Mouse (Mus musculus): ENCODE data around the gene Eif4h. TPM values are rescaled to one million over a fixed set of nuclear protein-coding genes. Genes with fewer than 3 reads are reported as not detected.

The Eif4h gene
- polyA plus RNA-seq, 1 experiment, result 309 TPM

GRCm38 (mm10) chr5:134644643-134645118, 5.4 kb upstream of the Eif4h start:
- Histone ChIP-seq H3K27ac (ENCODE audit: insufficient read depth, low read length) (no peak overlapping the region), H3K36me3 (ENCODE audit: control insufficient read depth, insufficient read depth, low read length, poor library complexity, severe bottlenecking) (no peaks in the 10 kb centered on the region), H3K9ac (ENCODE audit: low read depth, poor library complexity, severe bottlenecking) (no peak overlapping the region), H3K9me3 (replicated peaks; ENCODE audit: control insufficient read depth, insufficient read depth, low read length, poor library complexity, severe bottlenecking) (no peaks in the 10 kb centered on the region), H3K4me3 (ENCODE audit: low read depth, low read length) (no peak overlapping the region), H3K27me3 (ENCODE audit: control insufficient read depth, insufficient read depth, low read length, poor library complexity, severe bottlenecking) (no peaks in the 10 kb centered on the region), H3K4me1 (ENCODE audit: control insufficient read depth, insufficient read depth, low read length) (no peaks in the 10 kb centered on the region)
- TF ChIP-seq CTCF (IDR thresholded peaks at IDR 0.05; ENCODE audit: low read depth, low read length) (no peak), EP300 (IDR thresholded peaks at IDR 0.05; ENCODE audit: insufficient read depth, low read depth, low read length) (no peak), POLR2A (IDR thresholded peaks at IDR 0.05; ENCODE audit: insufficient read depth, low read length) (no peak)

- Histone ChIP-seq H3K36me3 (ENCODE audit: control insufficient read depth, insufficient read depth, low read length, poor library complexity, severe bottlenecking) (no peaks in the 10 kb centered on the region), H3K9me3 (replicated peaks; ENCODE audit: control insufficient read depth, insufficient read depth, low read length, poor library complexity, severe bottlenecking) (no peaks in the 10 kb centered on the region), H3K27ac (ENCODE audit: insufficient read depth, low read length) (no peak overlapping the region), H3K4me1 (ENCODE audit: control insufficient read depth, insufficient read depth, low read length) (no peaks in the 10 kb centered on the region), H3K4me3 (ENCODE audit: low read depth, low read length) (no peak overlapping the region), H3K9ac (ENCODE audit: low read depth, poor library complexity, severe bottlenecking) (no peak overlapping the region), H3K27me3 (ENCODE audit: control insufficient read depth, insufficient read depth, low read length, poor library complexity, severe bottlenecking) (no peaks in the 10 kb centered on the region)
- TF ChIP-seq CTCF (IDR thresholded peaks at IDR 0.05; ENCODE audit: low read depth, low read length), result peak; percentile 12
- no peak for TF ChIP-seq EP300 (IDR thresholded peaks at IDR 0.05; ENCODE audit: insufficient read depth, low read depth, low read length)
Measured at GRCm38 (mm10) chr5:134644121-134644520, 4.8 kb upstream of the Eif4h start.

GRCm38 (mm10) chr5:134640371-134640770, 1.1 kb upstream of the Eif4h start:
- Histone ChIP-seq H3K9ac (ENCODE audit: low read depth, poor library complexity, severe bottlenecking) (peak overlapping the region; percentile 84), H3K27me3 (ENCODE audit: control insufficient read depth, insufficient read depth, low read length, poor library complexity, severe bottlenecking) (no peaks in the 10 kb centered on the region), H3K27ac (ENCODE audit: insufficient read depth, low read length) (0 out of 2 replicates have a peak overlapping the region, but pooled peaks have one; percentile 42), H3K9me3 (replicated peaks; ENCODE audit: control insufficient read depth, insufficient read depth, low read length, poor library complexity, severe bottlenecking) (no peaks in the 10 kb centered on the region), H3K4me3 (ENCODE audit: low read depth, low read length) (no peak overlapping the region), H3K4me1 (ENCODE audit: control insufficient read depth, insufficient read depth, low read length) (peaks cover 2% of the 10 kb centered on the region), H3K36me3 (ENCODE audit: control insufficient read depth, insufficient read depth, low read length, poor library complexity, severe bottlenecking) (peaks cover 10% of the 10 kb centered on the region)
- no peak for TF ChIP-seq POLR2A (IDR thresholded peaks at IDR 0.05; ENCODE audit: insufficient read depth, low read length)
- TF ChIP-seq EP300 (IDR thresholded peaks at IDR 0.05; ENCODE audit: insufficient read depth, low read depth, low read length), result no peak
- TF ChIP-seq CTCF (IDR thresholded peaks at IDR 0.05; ENCODE audit: low read depth, low read length), result no peak

GRCm38 (mm10) chr5:134638461-134639268, 625 bp downstream of the Eif4h start:
- Histone ChIP-seq H3K9ac (ENCODE audit: low read depth, poor library complexity, severe bottlenecking) (peak overlapping the region; percentile 84), H3K27me3 (ENCODE audit: control insufficient read depth, insufficient read depth, low read length, poor library complexity, severe bottlenecking) (no peaks in the 10 kb centered on the region), H3K4me3 (ENCODE audit: low read depth, low read length) (peak overlapping the region; percentile 99), H3K9me3 (replicated peaks; ENCODE audit: control insufficient read depth, insufficient read depth, low read length, poor library complexity, severe bottlenecking) (no peaks in the 10 kb centered on the region), H3K27ac (ENCODE audit: insufficient read depth, low read length) (peak overlapping the region; percentile 15), H3K4me1 (ENCODE audit: control insufficient read depth, insufficient read depth, low read length) (peaks cover 2% of the 10 kb centered on the region), H3K36me3 (ENCODE audit: control insufficient read depth, insufficient read depth, low read length, poor library complexity, severe bottlenecking) (peaks cover 20% of the 10 kb centered on the region)
- no peak for TF ChIP-seq POLR2A (IDR thresholded peaks at IDR 0.05; ENCODE audit: insufficient read depth, low read length)
- no peak for TF ChIP-seq EP300 (IDR thresholded peaks at IDR 0.05; ENCODE audit: insufficient read depth, low read depth, low read length)
- no peak for TF ChIP-seq CTCF (IDR thresholded peaks at IDR 0.05; ENCODE audit: low read depth, low read length)

GRCm38 (mm10) chr5:134637820-134638367, 1.4 kb downstream of the Eif4h start:
- H3K9me3 ChIP-seq (replicated peaks; ENCODE audit: control insufficient read depth, insufficient read depth, low read length, poor library complexity, severe bottlenecking), result no peaks in the 10 kb centered on the region
- TF ChIP-seq POLR2A (IDR thresholded peaks at IDR 0.05; ENCODE audit: insufficient read depth, low read length), result no peak
- no peak for TF ChIP-seq CTCF (IDR thresholded peaks at IDR 0.05; ENCODE audit: low read depth, low read length)
- no peak for TF ChIP-seq EP300 (IDR thresholded peaks at IDR 0.05; ENCODE audit: insufficient read depth, low read depth, low read length)
- H3K4me3 ChIP-seq (ENCODE audit: low read depth, low read length), result peak overlapping the region; percentile 99
- H3K36me3 ChIP-seq (ENCODE audit: control insufficient read depth, insufficient read depth, low read length, poor library complexity, severe bottlenecking), result peaks cover 23% of the 10 kb centered on the region
- peak overlapping the region; percentile 84 for H3K9ac ChIP-seq (ENCODE audit: low read depth, poor library complexity, severe bottlenecking)
- no peaks in the 10 kb centered on the region for H3K27me3 ChIP-seq (ENCODE audit: control insufficient read depth, insufficient read depth, low read length, poor library complexity, severe bottlenecking)
- H3K4me1 ChIP-seq (ENCODE audit: control insufficient read depth, insufficient read depth, low read length), result peaks cover 2% of the 10 kb centered on the region
- H3K27ac ChIP-seq (ENCODE audit: insufficient read depth, low read length), result no peak overlapping the region; the same call in 1 of the 2 replicates

- Histone ChIP-seq H3K36me3 (ENCODE audit: control insufficient read depth, insufficient read depth, low read length, poor library complexity, severe bottlenecking) (peaks cover 41% of the 10 kb centered on the region), H3K9me3 (replicated peaks; ENCODE audit: control insufficient read depth, insufficient read depth, low read length, poor library complexity, severe bottlenecking) (no peaks in the 10 kb centered on the region)
- no peak for TF ChIP-seq EP300 (IDR thresholded peaks at IDR 0.05; ENCODE audit: insufficient read depth, low read depth, low read length)
- TF ChIP-seq POLR2A (IDR thresholded peaks at IDR 0.05; ENCODE audit: insufficient read depth, low read length), result no peak
- TF ChIP-seq CTCF (IDR thresholded peaks at IDR 0.05; ENCODE audit: low read depth, low read length), result no peak
Measured at GRCm38 (mm10) chr5:134632841-134633240, 6.4 kb downstream of the Eif4h start.

More at GRCm38 (mm10) chr5:134632841-134633240, 6.4 kb downstream of the Eif4h start:
- H3K9ac ChIP-seq (ENCODE audit: low read depth, poor library complexity, severe bottlenecking), result no peak overlapping the region
- no peak overlapping the region for H3K4me3 ChIP-seq (ENCODE audit: low read depth, low read length)
- H3K27me3 ChIP-seq (ENCODE audit: control insufficient read depth, insufficient read depth, low read length, poor library complexity, severe bottlenecking), result no peaks in the 10 kb centered on the region
- no peak overlapping the region for H3K27ac ChIP-seq (ENCODE audit: insufficient read depth, low read length)
- peaks cover 4% of the 10 kb centered on the region for H3K4me1 ChIP-seq (ENCODE audit: control insufficient read depth, insufficient read depth, low read length)
